Mouse (Mus musculus): ENCODE measurements at regions not wholly inside any gene's neighbourhood (a gene's known extent, or its start where the extent isn't known, plus 50 kb on each side); places are given as distances from the start of the nearest gene placed in this dataset.

- Histone ChIP-seq H3K36me3 (no peaks in the 10 kb centered on the region), H3K9me3 (replicated peaks) (no peaks in the 10 kb centered on the region), H3K4me3 (peak overlapping the region; percentile 37), H3K4me1 (peaks cover 4% of the 10 kb centered on the region; the same call in 1 of the 2 replicates), H3K27ac (no peak overlapping the region), H3K27me3 (ENCODE audit: low read depth, poor library complexity, severe bottlenecking) (peaks cover 30% of the 10 kb centered on the region; the same call in 1 of the 2 replicates)
- 20% methylated on average over 18 of the region's 18 CpGs for WGBS
- no peak for DNase-seq (ENCODE audit: low spot score)
These were observed 124.5 kb upstream of the Med14 start for GRCm38 (mm10) chrX:12886160-12887048.

GRCm38 (mm10) chrX:12879233-12879632, 117.4 kb upstream of the Med14 start:
- H3K4me3 ChIP-seq: no peak overlapping the region
- H3K27me3 ChIP-seq (ENCODE audit: low read depth, poor library complexity, severe bottlenecking): peaks cover 20% of the 10 kb centered on the region; the same call in 1 of the 2 replicates
- DNase-seq (ENCODE audit: low spot score): no peak
- WGBS: 50% methylated on average over 3 of the region's 3 CpGs
- H3K27ac ChIP-seq: no peak overlapping the region
- no peaks in the 10 kb centered on the region for H3K36me3 ChIP-seq
- H3K4me1 ChIP-seq: no peaks in the 10 kb centered on the region
- no peaks in the 10 kb centered on the region for H3K9me3 ChIP-seq (replicated peaks)

DNA sequence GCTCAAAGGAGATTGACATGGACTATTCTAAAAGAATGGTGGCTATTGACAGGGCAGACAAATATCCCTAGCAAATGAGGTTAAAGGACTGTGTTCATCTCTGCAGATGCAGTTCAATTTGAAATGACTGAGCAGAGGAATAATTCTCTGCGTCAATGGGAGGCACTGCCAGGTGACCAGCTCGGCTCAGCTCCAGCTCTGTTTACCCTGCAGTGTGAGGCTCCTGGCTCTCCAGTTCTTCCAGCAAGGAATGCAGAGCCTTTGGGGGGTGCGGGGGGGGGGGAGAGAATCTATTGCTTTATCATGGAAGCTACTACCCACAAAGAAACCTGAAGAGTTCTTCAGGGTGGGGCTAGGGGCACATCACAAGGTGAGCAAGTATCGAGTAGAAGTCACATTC, 115.6 kb upstream of the Med14 start:
- no peaks in the 10 kb centered on the region for H3K36me3 ChIP-seq
- H3K9me3 ChIP-seq (replicated peaks): no peaks in the 10 kb centered on the region
- no peak overlapping the region for H3K27ac ChIP-seq
- peaks cover 25% of the 10 kb centered on the region; the same call in 1 of the 2 replicates for H3K27me3 ChIP-seq (ENCODE audit: low read depth, poor library complexity, severe bottlenecking)
- H3K4me3 ChIP-seq: no peak overlapping the region
- no peaks in the 10 kb centered on the region for H3K4me1 ChIP-seq
- no peak for DNase-seq (ENCODE audit: low spot score)
- 29% methylated on average over 4 of the region's 4 CpGs for WGBS

GRCm38 (mm10) chrX:12873698-12874144, 111.8 kb upstream of the Med14 start:
- H3K4me1 ChIP-seq: no peaks in the 10 kb centered on the region
- WGBS: 40% methylated on average over 22 of the region's 22 CpGs
- no peak overlapping the region; the same call in 1 of the 2 replicates for H3K27ac ChIP-seq
- no peaks in the 10 kb centered on the region for H3K9me3 ChIP-seq (replicated peaks)
- peaks cover 27% of the 10 kb centered on the region; the same call in 1 of the 2 replicates for H3K27me3 ChIP-seq (ENCODE audit: low read depth, poor library complexity, severe bottlenecking)
- peak; percentile 77 for DNase-seq (ENCODE audit: low spot score)
- H3K4me3 ChIP-seq: peak overlapping the region; percentile 43
- H3K36me3 ChIP-seq: no peaks in the 10 kb centered on the region

DNA sequence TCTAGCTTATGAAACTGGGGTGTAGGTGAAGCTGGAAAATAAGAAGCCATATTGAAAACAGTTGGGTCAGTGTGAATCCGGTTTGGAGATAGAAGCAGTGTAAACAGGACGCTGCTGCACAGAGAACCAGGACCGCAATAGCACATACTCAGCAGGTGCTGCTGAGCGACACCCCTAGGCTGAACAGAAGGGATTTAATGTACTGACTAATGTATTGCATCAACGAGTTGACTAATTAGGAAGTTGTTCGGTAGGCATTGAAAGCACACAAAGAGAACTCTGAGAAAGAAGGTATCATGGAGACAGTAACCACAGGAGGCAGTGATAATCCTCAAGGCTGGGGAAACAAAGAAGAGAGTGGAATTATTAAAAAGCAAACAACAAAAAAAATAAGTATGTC, 111.4 kb upstream of the Med14 start:
- peaks cover 26% of the 10 kb centered on the region; the same call in 1 of the 2 replicates for H3K27me3 ChIP-seq (ENCODE audit: low read depth, poor library complexity, severe bottlenecking)
- no peaks in the 10 kb centered on the region for H3K9me3 ChIP-seq (replicated peaks)
- H3K4me1 ChIP-seq: no peaks in the 10 kb centered on the region
- peak overlapping the region; percentile 43 for H3K4me3 ChIP-seq
- no peak for DNase-seq (ENCODE audit: low spot score)
- WGBS: 39% methylated on average over 6 of the region's 6 CpGs
- no peaks in the 10 kb centered on the region for H3K36me3 ChIP-seq
- H3K27ac ChIP-seq: no peak overlapping the region; the same call in 1 of the 2 replicates

- no peaks in the 10 kb centered on the region for H3K4me1 ChIP-seq
- 94% methylated on average over 5 of the region's 5 CpGs for WGBS
- no peak for DNase-seq (ENCODE audit: low spot score)
- 0 out of 2 replicates have a peak, but pooled peaks cover 20% of the 10 kb centered on the region for H3K27me3 ChIP-seq (ENCODE audit: low read depth, poor library complexity, severe bottlenecking)
- H3K36me3 ChIP-seq: no peaks in the 10 kb centered on the region
- no peak overlapping the region for H3K4me3 ChIP-seq
- H3K27ac ChIP-seq: no peak overlapping the region
- H3K9me3 ChIP-seq (replicated peaks): no peaks in the 10 kb centered on the region
These were observed 105.1 kb upstream of the Med14 start for GRCm38 (mm10) chrX:12866885-12867498.

DNA sequence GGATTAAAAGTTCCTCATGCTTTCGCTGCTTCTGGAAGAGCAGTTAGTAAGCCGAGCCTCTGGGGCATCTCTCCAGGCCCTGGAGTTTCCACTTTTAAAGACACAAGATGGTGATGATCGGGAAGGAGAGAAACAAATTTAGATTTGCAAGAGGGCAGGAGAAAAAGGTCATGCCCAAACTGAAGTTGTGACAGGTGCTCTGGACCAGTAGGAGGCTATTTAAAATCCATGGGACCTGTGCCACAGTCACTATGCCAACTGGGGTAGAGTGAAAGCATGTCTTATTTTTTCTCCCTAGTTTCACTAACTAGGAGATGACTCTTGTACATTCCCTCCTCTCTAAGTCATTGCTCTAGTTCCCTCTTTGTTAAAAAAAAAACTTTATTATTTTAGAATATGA, 104.3 kb upstream of the Med14 start:
- 87% methylated on average over 3 of the region's 3 CpGs for WGBS
- DNase-seq (ENCODE audit: low spot score): no peak
- H3K36me3 ChIP-seq: no peaks in the 10 kb centered on the region
- H3K4me1 ChIP-seq: no peaks in the 10 kb centered on the region
- H3K27me3 ChIP-seq (ENCODE audit: low read depth, poor library complexity, severe bottlenecking): peaks cover 17% of the 10 kb centered on the region; the same call in 1 of the 2 replicates
- no peak overlapping the region for H3K27ac ChIP-seq
- H3K4me3 ChIP-seq: no peak overlapping the region
- no peaks in the 10 kb centered on the region for H3K9me3 ChIP-seq (replicated peaks)

GRCm38 (mm10) chrX:12860168-12860567, 98.3 kb upstream of the Med14 start:
- no peak overlapping the region for H3K27ac ChIP-seq
- WGBS: 78% methylated on average over 6 of the region's 6 CpGs
- no peak overlapping the region for H3K4me3 ChIP-seq
- peaks cover 39% of the 10 kb centered on the region for H3K27me3 ChIP-seq (ENCODE audit: low read depth, poor library complexity, severe bottlenecking)
- H3K4me1 ChIP-seq: peaks cover 7% of the 10 kb centered on the region; the same call in 1 of the 2 replicates
- no peak for DNase-seq (ENCODE audit: low spot score)
- no peaks in the 10 kb centered on the region for H3K36me3 ChIP-seq
- H3K9me3 ChIP-seq (replicated peaks): no peaks in the 10 kb centered on the region

GRCm38 (mm10) chrX:12858757-12859156, 96.9 kb upstream of the Med14 start:
- WGBS: 85% methylated on average over 2 of the region's 2 CpGs
- no peaks in the 10 kb centered on the region for H3K9me3 ChIP-seq (replicated peaks)
- H3K27ac ChIP-seq: no peak overlapping the region
- no peak for DNase-seq (ENCODE audit: low spot score)
- peaks cover 7% of the 10 kb centered on the region; the same call in 1 of the 2 replicates for H3K4me1 ChIP-seq
- peaks cover 39% of the 10 kb centered on the region for H3K27me3 ChIP-seq (ENCODE audit: low read depth, poor library complexity, severe bottlenecking)
- H3K36me3 ChIP-seq: no peaks in the 10 kb centered on the region
- H3K4me3 ChIP-seq: no peak overlapping the region

GRCm38 (mm10) chrX:12857881-12858755, 96.2 kb upstream of the Med14 start:
- peak; percentile 31 for DNase-seq (ENCODE audit: low spot score)
- no peaks in the 10 kb centered on the region for H3K9me3 ChIP-seq (replicated peaks)
- H3K27me3 ChIP-seq (ENCODE audit: low read depth, poor library complexity, severe bottlenecking): peaks cover 39% of the 10 kb centered on the region
- H3K4me3 ChIP-seq: peak overlapping the region; percentile 37
- WGBS: 31% methylated on average over 16 of the region's 17 CpGs
- H3K27ac ChIP-seq: peak overlapping the region; percentile 66
- H3K36me3 ChIP-seq: no peaks in the 10 kb centered on the region
- H3K4me1 ChIP-seq: peaks cover 7% of the 10 kb centered on the region; the same call in 1 of the 2 replicates

GRCm38 (mm10) chrX:12855425-12855824, 93.6 kb upstream of the Med14 start:
- Histone ChIP-seq H3K4me3 (no peak overlapping the region), H3K27me3 (ENCODE audit: low read depth, poor library complexity, severe bottlenecking) (peaks cover 32% of the 10 kb centered on the region), H3K36me3 (no peaks in the 10 kb centered on the region), H3K27ac (no peak overlapping the region), H3K9me3 (replicated peaks) (no peaks in the 10 kb centered on the region), H3K4me1 (peaks cover 7% of the 10 kb centered on the region; the same call in 1 of the 2 replicates)
- 76% methylated on average over 4 of the region's 4 CpGs for WGBS
- no peak for DNase-seq (ENCODE audit: low spot score)

GRCm38 (mm10) chrX:12851684-12852083, 89.8 kb upstream of the Med14 start:
- WGBS: 66% methylated on average over 4 of the region's 4 CpGs
- H3K36me3 ChIP-seq: no peaks in the 10 kb centered on the region
- no peak overlapping the region for H3K4me3 ChIP-seq
- no peaks in the 10 kb centered on the region for H3K9me3 ChIP-seq (replicated peaks)
- DNase-seq (ENCODE audit: low spot score): no peak
- H3K27ac ChIP-seq: no peak overlapping the region
- H3K27me3 ChIP-seq (ENCODE audit: low read depth, poor library complexity, severe bottlenecking): peaks cover 3% of the 10 kb centered on the region; the same call in 1 of the 2 replicates
- H3K4me1 ChIP-seq: no peaks in the 10 kb centered on the region

Measured in limb, embryonic 10.5 days (tissue).